Mouse (Mus musculus): ENCODE data around the gene Fam243.

- TF ChIP-seq GATA1 (IDR thresholded peaks at IDR 0.05; ENCODE audit: borderline replicate concordance, low read length) (no peak), FLI1 (IDR thresholded peaks at IDR 0.05; ENCODE audit: low read length) (no peak)
These were observed 6.7 kb upstream of the Fam243 start for GRCm38 (mm10) chr16:92327911-92328310.
